Mouse (Mus musculus) hindbrain, embryonic 16.5 days (tissue): ENCODE measurements around the gene Nmur1. TPM values are rescaled to one million over a fixed set of nuclear protein-coding genes. Genes with fewer than 3 reads are reported as not detected.
A peak's percentile ranks its signal among the peaks of the same experiment; 100 is the strongest.

Source experiments
- ATAC-seq: fragments of 200-750 bp; cut with Nextera tagmentation; 2 replicates; pipeline ENCODE4 v1.8.0; 2017; ENCODE audit warnings: moderate TSS enrichment, moderate library complexity
- H3K27ac ChIP-seq: fragments of 300-500 bp; sonication (generic); 2 replicates; pipeline ENCODE4 v1.5.1; 2014; ENCODE audit warnings: low read depth, mild to moderate bottlenecking, control low read depth, low read length, moderate library complexity
- H3K27me3 ChIP-seq: fragments of 300-500 bp; sonication (generic); replicated peaks from 2 replicates; pipeline ENCODE4 v1.6.1; 2014; ENCODE audit warnings: low read length; ENCODE audit not compliant: control insufficient read depth, insufficient read depth
- H3K36me3 ChIP-seq: fragments of 300-500 bp; sonication (generic); 2 replicates; pipeline ENCODE4 v1.6.1; 2014; ENCODE audit warnings: mild to moderate bottlenecking, low read length, moderate library complexity, mixed read lengths; ENCODE audit not compliant: control insufficient read depth, insufficient read depth
- H3K4me1 ChIP-seq: fragments of 300-500 bp; sonication (generic); 2 replicates; pipeline ENCODE4 v1.6.1; 2014; ENCODE audit warnings: low read depth, low read length; ENCODE audit not compliant: control insufficient read depth, insufficient read depth
- H3K4me2 ChIP-seq: fragments of 300-500 bp; sonication (generic); 2 replicates; pipeline ENCODE4 v1.6.1; 2014; ENCODE audit warnings: mild to moderate bottlenecking, low read length, control low read depth, moderate library complexity
- H3K4me3 ChIP-seq: fragments of 300-500 bp; sonication (generic); 2 replicates; pipeline ENCODE4 v1.5.1; 2014; ENCODE audit warnings: mild to moderate bottlenecking, low read length, control low read depth, moderate library complexity
- H3K9ac ChIP-seq: fragments of 300-500 bp; sonication (generic); 2 replicates; pipeline ENCODE4 v1.6.1; 2014; ENCODE audit warnings: low read depth, mild to moderate bottlenecking, control low read depth, low read length, moderate library complexity
- H3K9me3 ChIP-seq: fragments of 300-500 bp; sonication (generic); 2 replicates; pipeline ENCODE4 v1.6.1; 2014; ENCODE audit warnings: mild to moderate bottlenecking, low read length, moderate library complexity; ENCODE audit not compliant: control insufficient read depth
- WGBS: fragments of 180-500 bp; shearing (Covaris S2); extraction: QIAGEN DNeasy Blood & Tissue Kit; methylation state at CpG from one replicate; pipeline ENCODE4 v1.1.7; 2014; 5-methylcytosine and 5-hydroxymethylcytosine counted together
- polyA plus RNA-seq: library from polyadenylated mRNA; unstranded; fragments of >200 nt; fragmentation: Nextera tagmentation; extraction: Ambion mirVana; gene quantifications from 2 replicates; pipeline ENCODE4 v1.2.1, GENCODE M21; 2015

Nmur1 gene
- polyA plus RNA-seq, 1 experiment from 2014 or later: 0.13 TPM

DNA sequence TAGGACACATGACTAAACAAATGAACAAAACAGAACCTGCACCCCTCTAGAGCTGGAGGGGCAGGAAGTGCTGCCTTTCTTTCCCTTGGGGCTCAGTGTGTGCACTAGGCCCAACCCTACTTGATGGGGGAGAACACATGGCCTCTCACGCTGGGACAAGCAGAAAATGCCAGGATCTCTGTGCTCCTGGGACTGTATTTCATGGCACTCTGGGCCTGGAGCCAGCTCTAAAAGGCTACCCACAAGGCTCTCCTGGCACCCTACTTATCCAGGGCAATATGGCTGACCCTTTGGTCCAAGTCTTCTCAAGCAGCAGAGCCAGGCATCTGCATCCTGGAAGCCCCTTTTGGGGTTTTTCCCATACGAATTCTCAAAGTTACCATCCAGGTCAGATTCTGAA lies 34.6 kb downstream of the Nmur1 start:
- H3K4me2 ChIP-seq: no peak overlapping the region
- H3K27me3 ChIP-seq: no peaks in the 10 kb centered on the region
- H3K9ac ChIP-seq: no peak overlapping the region
- H3K36me3 ChIP-seq: no peaks in the 10 kb centered on the region
- no peak overlapping the region for H3K4me3 ChIP-seq
- H3K9me3 ChIP-seq: no peaks in the 10 kb centered on the region
- WGBS: 60% methylated on average over 2 of the region's 2 CpGs
- no peak overlapping the region for H3K27ac ChIP-seq
- no peaks in the 10 kb centered on the region for H3K4me1 ChIP-seq
- ATAC-seq: no peak

DNA sequence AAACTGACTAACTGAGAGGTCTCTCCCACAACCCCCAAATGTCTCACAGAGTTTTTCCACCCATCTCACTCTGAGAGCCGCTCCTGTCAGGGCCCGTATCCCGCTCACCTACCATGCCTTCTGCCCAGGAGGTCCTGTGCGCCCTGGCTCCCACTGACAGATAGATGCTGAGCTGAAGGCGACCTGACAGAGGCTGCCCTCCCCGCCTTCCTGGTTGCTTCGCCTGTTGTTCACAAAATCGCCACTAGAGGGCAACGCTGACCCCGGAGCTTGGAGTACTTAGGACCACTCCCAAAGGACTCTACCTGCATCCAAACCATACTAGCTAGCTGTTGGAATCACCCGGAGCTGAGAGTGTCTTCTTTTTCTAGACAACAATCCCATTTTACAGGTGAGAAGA lies 36.8 kb downstream of the Nmur1 start:
- H3K9me3 ChIP-seq: no peaks in the 10 kb centered on the region
- H3K4me1 ChIP-seq: no peaks in the 10 kb centered on the region
- under 1% methylated on average over 11 of the region's 11 CpGs for WGBS
- H3K9ac ChIP-seq: no peak overlapping the region
- no peak overlapping the region for H3K4me3 ChIP-seq
- no peaks in the 10 kb centered on the region for H3K36me3 ChIP-seq
- ATAC-seq: peak; percentile 66
- no peaks in the 10 kb centered on the region for H3K27me3 ChIP-seq
- no peak overlapping the region; the same call in 1 of the 2 replicates for H3K4me2 ChIP-seq
- H3K27ac ChIP-seq: no peak overlapping the region

DNA sequence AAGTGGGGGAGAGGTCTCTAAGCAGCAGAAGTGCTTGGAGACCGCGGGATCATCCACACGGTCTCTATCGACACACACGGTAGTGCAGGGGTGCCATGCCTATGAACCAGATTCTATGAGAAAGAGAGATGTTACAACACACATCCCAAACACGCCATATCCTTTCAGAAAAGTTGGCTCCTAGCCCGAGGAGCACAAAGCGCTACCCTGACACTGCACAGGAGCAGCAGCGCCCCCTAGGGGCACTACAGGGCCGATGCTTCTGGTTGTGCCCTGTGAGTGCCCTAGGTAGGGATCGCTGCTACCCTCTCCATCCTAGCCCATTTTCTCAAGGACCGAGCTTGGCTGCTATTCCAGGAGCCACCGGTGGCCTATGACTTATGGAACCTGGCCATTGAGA lies 45.0 kb downstream of the Nmur1 start:
- WGBS: 25% methylated on average over 13 of the region's 13 CpGs
- Histone ChIP-seq H3K4me2 (peak overlapping the region; percentile 31), H3K4me3 (no peak overlapping the region), H3K27ac (no peak overlapping the region), H3K27me3 (no peaks in the 10 kb centered on the region), H3K9me3 (no peaks in the 10 kb centered on the region), H3K9ac (no peak overlapping the region), H3K36me3 (no peaks in the 10 kb centered on the region), H3K4me1 (no peaks in the 10 kb centered on the region)
- ATAC-seq: no peak

GRCm38 (mm10) chr1:86379161-86379569 lies 46.9 kb downstream of the Nmur1 start:
- no peaks in the 10 kb centered on the region for H3K36me3 ChIP-seq
- ATAC-seq: no peak
- H3K9me3 ChIP-seq: no peaks in the 10 kb centered on the region
- H3K4me1 ChIP-seq: no peaks in the 10 kb centered on the region
- no peak overlapping the region for H3K9ac ChIP-seq
- H3K4me3 ChIP-seq: no peak overlapping the region
- H3K27ac ChIP-seq: no peak overlapping the region
- no peaks in the 10 kb centered on the region for H3K27me3 ChIP-seq
- 79% methylated on average over 9 of the region's 9 CpGs for WGBS
- no peak overlapping the region for H3K4me2 ChIP-seq

DNA sequence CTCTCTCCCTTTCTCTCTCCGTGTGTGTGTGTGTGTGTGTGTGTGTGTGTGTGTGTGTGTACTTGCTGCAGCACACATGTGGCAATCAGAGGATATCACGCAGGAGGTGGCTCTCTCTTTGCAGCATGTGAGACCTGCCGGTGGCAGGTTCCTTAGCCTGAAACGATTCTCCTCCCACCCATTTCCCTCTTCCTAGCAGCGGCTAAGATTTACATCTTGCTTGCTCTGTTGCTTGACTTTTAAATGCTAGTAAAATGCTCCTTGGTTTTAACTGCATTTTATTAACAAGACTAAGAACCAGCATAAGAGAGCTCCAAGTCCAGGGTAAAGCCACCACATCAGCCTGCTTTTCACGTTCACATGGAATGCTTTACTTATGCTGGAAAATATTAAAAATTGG lies 47.4 kb downstream of the Nmur1 start:
- 72% methylated on average over 6 of the region's 6 CpGs for WGBS
- Histone ChIP-seq H3K9me3 (no peaks in the 10 kb centered on the region), H3K4me3 (no peak overlapping the region), H3K9ac (no peak overlapping the region), H3K36me3 (no peaks in the 10 kb centered on the region), H3K27ac (no peak overlapping the region), H3K4me2 (no peak overlapping the region), H3K4me1 (no peaks in the 10 kb centered on the region), H3K27me3 (no peaks in the 10 kb centered on the region)
- no peak for ATAC-seq

GRCm38 (mm10) chr1:86376354-86376753 lies 49.7 kb downstream of the Nmur1 start:
- H3K4me2 ChIP-seq: no peak overlapping the region
- 63% methylated on average over 5 of the region's 5 CpGs for WGBS
- 0 out of 2 replicates have a peak, but pooled peaks have one; percentile 31 for ATAC-seq

GRCm38 (mm10) chr1:86371997-86372396 lies 54.0 kb downstream of the Nmur1 start:
- H3K4me2 ChIP-seq: no peak overlapping the region
- ATAC-seq: peak; percentile 64; the same call in 1 of the 2 replicates
- H3K36me3 ChIP-seq: no peaks in the 10 kb centered on the region
- WGBS: 48% methylated on average over 10 of the region's 10 CpGs
- H3K27me3 ChIP-seq: no peaks in the 10 kb centered on the region
- H3K4me1 ChIP-seq: no peaks in the 10 kb centered on the region
- H3K27ac ChIP-seq: no peak overlapping the region
- no peaks in the 10 kb centered on the region for H3K9me3 ChIP-seq
- H3K9ac ChIP-seq: no peak overlapping the region
- H3K4me3 ChIP-seq: no peak overlapping the region

More at GRCm38 (mm10) chr1:86376354-86376753, 49.7 kb downstream of the Nmur1 start:
- Histone ChIP-seq H3K27me3 (no peaks in the 10 kb centered on the region), H3K4me3 (no peak overlapping the region), H3K9me3 (no peaks in the 10 kb centered on the region), H3K9ac (no peak overlapping the region), H3K27ac (no peak overlapping the region), H3K4me1 (no peaks in the 10 kb centered on the region), H3K36me3 (no peaks in the 10 kb centered on the region)

DNA sequence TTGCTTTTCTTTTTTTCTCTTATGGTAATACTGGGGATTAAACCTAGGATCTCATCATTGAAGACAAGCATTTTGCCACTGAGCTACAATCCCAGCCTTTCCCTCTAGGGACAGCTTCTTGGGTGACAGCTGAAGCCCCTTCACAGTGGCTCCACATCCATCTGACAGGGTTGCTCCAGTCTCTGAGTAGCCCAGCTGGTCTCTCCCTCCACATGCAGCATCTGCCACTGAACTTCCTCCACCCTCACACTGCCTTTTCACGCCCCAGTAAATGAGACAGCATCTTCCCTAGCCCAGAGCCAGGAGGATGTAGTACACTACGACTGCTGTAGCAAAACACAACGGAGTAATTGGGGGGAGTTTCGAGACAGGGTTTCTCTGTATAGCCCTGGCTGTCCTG lies 57.9 kb downstream of the Nmur1 start:
- Histone ChIP-seq H3K4me1 (no peaks in the 10 kb centered on the region), H3K9ac (no peak overlapping the region), H3K36me3 (no peaks in the 10 kb centered on the region), H3K9me3 (no peaks in the 10 kb centered on the region), H3K27ac (no peak overlapping the region), H3K4me3 (no peak overlapping the region), H3K4me2 (no peak overlapping the region), H3K27me3 (no peaks in the 10 kb centered on the region)
- 70% methylated on average over 4 of the region's 4 CpGs for WGBS
- ATAC-seq: no peak

DNA sequence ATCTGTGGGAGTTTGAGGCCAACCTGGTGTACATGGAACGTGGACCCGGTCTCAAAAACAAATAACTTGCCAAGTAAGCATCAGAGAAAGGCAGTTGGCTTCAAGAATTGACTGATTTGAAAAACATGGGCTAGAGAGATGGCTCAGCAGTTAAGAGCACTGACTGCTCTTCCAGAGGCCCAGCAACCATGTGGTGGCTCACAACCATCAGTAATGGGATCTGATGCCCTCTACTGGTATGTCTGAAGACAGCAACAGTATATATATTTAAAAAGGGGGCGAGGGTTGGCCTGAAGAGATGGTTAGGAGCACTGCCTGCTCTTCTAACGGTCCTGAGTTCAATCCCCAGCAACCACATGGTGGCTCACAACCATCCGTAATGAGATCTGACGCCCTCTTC lies 62.4 kb downstream of the Nmur1 start:
- Histone ChIP-seq H3K9ac (no peak overlapping the region), H3K4me1 (peaks cover 11% of the 10 kb centered on the region)

More for the DNA sequence above, 62.4 kb downstream of the Nmur1 start:
- H3K4me3 ChIP-seq: no peak overlapping the region
- no peak overlapping the region for H3K27ac ChIP-seq
- WGBS: 6% methylated on average over 6 of the region's 6 CpGs
- H3K4me2 ChIP-seq: no peak overlapping the region
- H3K27me3 ChIP-seq: no peaks in the 10 kb centered on the region
- no peaks in the 10 kb centered on the region for H3K36me3 ChIP-seq
- no peak for ATAC-seq
- no peaks in the 10 kb centered on the region for H3K9me3 ChIP-seq
